Mouse (Mus musculus): ENCODE results near the gene Capns1.
"Not testable (repeated sequence)": the region's sequence is repeated elsewhere in the genome, so short reads cannot be mapped to it uniquely, and the experiment has no call there.

The Capns1 gene

GRCm38 (mm10) chr7:30202895-30203690 is 4.5 kb upstream of the Capns1 start:
- no peak for DNase-seq

GRCm38 (mm10) chr7:30200661-30201060 is 2.0 kb upstream of the Capns1 start:
- not testable (repeated sequence) for DNase-seq

GRCm38 (mm10) chr7:30200200-30200599 is 1.6 kb upstream of the Capns1 start:
- no peak for DNase-seq

GRCm38 (mm10) chr7:30199498-30200139 is 1.0 kb upstream of the Capns1 start:
- DNase-seq = no peak

GRCm38 (mm10) chr7:30197592-30198129 is 950 bp downstream of the Capns1 start:
- DNase-seq = no peak

- no peak for DNase-seq
Measured at GRCm38 (mm10) chr7:30196171-30196570, 2.4 kb downstream of the Capns1 start.

GRCm38 (mm10) chr7:30195461-30195860 is 3.1 kb downstream of the Capns1 start:
- DNase-seq = no peak

GRCm38 (mm10) chr7:30194884-30195283 is 3.7 kb downstream of the Capns1 start:
- peak; percentile 93 for DNase-seq

GRCm38 (mm10) chr7:30194101-30194831 is 4.3 kb downstream of the Capns1 start:
- DNase-seq = peak; percentile 40

GRCm38 (mm10) chr7:30193581-30194100 is 5.0 kb downstream of the Capns1 start:
- peak; percentile 67 for DNase-seq

GRCm38 (mm10) chr7:30193013-30193412 is 5.6 kb downstream of the Capns1 start:
- no peak for DNase-seq

- DNase-seq = no peak
Measured at GRCm38 (mm10) chr7:30192088-30192487, 6.5 kb downstream of the Capns1 start.

GRCm38 (mm10) chr7:30189116-30189491 is 9.5 kb downstream of the Capns1 start:
- no peak for DNase-seq

GRCm38 (mm10) chr7:30188344-30189115 is 10.1 kb downstream of the Capns1 start:
- DNase-seq = no peak

GRCm38 (mm10) chr7:30184641-30185348 is 13.8 kb downstream of the Capns1 start:
- no peak for DNase-seq

- DNase-seq = peak; percentile 87
Measured at GRCm38 (mm10) chr7:30183879-30184289, 14.7 kb downstream of the Capns1 start, which contains the start of gene Cox7a1. TSS of gene Cox7a1 (plus strand) at chr7:30184144.

- DNase-seq = not testable (repeated sequence)
Measured at GRCm38 (mm10) chr7:30183189-30183588, 15.4 kb downstream of the Capns1 start.

GRCm38 (mm10) chr7:30181929-30182328 is 16.7 kb downstream of the Capns1 start:
- DNase-seq = not testable (repeated sequence)

GRCm38 (mm10) chr7:30181308-30181707 is 17.3 kb downstream of the Capns1 start:
- peak; percentile 71 for DNase-seq

GRCm38 (mm10) chr7:30178256-30178655 is 20.4 kb downstream of the Capns1 start:
- no peak for DNase-seq

GRCm38 (mm10) chr7:30176474-30176873 is 22.1 kb downstream of the Capns1 start:
- DNase-seq = peak; percentile 37
